Mouse (Mus musculus): Measurements from ENCODE around the gene Ccdc194.

Gene Ccdc194

DNA sequence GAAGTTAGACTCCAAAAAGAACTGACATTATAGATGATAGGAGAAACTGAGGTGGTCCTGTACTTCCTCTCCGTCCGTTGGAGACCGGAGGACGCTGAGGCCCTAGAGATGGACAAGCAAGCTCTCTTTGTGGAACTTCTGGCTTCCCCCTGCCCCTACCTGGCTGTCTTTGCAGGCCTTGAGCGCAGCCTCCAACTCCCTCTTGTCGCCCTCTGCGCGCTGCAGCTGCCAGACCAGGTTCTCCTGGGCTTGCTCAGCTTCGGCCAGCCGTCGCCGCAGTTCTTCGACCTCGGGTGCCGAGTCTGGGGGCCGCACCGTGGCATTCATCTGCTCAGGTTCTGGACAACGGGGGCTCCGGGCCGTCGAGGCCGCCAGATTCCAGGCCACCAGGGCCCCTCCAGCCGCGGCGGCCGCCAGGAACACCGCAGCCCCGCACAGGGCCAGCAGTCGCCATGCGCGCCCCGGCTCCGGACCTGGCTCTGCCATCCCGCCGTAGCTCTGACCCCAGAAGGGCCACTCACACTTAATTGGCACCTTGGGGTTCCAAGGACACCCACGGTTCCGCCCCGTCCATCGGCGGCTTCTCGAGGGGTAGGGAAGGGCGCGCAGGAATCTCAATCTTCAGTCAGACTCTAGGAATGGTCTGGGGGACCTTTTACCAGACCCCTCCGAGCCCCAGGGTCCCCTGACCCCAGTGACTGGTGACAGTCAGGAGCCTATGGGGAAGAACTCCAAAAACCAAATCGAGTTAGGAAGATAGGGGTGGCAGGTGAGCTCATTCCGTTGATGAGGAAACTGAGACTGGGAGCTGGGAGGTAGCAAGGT lies at the start of gene Ccdc194:
TSS of gene Ccdc194 (minus strand) at position 486 of the 825 bp plus-strand sequence.
- in situ Hi-C loops (cut with MboI, MseI): no loop called here

GRCm38 (mm10) chr8:71575020-71575419 lies 49.5 kb upstream of the Ccdc194 start:
- in situ Hi-C loops (cut with MboI, MseI): no loop called here

- in situ Hi-C loops (cut with MboI, MseI): no loop called here
Observed at GRCm38 (mm10) chr8:71574426-71574825, 48.9 kb upstream of the Ccdc194 start.

- in situ Hi-C loops (cut with MboI, MseI): no loop called here
Observed at GRCm38 (mm10) chr8:71572847-71573633, 47.5 kb upstream of the Ccdc194 start.

GRCm38 (mm10) chr8:71572077-71572476 lies 46.6 kb upstream of the Ccdc194 start:
- in situ Hi-C loops (cut with MboI, MseI): no loop called here

GRCm38 (mm10) chr8:71570291-71570954 lies 44.9 kb upstream of the Ccdc194 start:
- in situ Hi-C loops (cut with MboI, MseI): no loop called here

GRCm38 (mm10) chr8:71569366-71570290 lies 44.1 kb upstream of the Ccdc194 start:
- in situ Hi-C loops (cut with MboI, MseI): no loop called here

GRCm38 (mm10) chr8:71568941-71569340 lies 43.4 kb upstream of the Ccdc194 start:
- in situ Hi-C loops (cut with MboI, MseI): no loop called here

DNA sequence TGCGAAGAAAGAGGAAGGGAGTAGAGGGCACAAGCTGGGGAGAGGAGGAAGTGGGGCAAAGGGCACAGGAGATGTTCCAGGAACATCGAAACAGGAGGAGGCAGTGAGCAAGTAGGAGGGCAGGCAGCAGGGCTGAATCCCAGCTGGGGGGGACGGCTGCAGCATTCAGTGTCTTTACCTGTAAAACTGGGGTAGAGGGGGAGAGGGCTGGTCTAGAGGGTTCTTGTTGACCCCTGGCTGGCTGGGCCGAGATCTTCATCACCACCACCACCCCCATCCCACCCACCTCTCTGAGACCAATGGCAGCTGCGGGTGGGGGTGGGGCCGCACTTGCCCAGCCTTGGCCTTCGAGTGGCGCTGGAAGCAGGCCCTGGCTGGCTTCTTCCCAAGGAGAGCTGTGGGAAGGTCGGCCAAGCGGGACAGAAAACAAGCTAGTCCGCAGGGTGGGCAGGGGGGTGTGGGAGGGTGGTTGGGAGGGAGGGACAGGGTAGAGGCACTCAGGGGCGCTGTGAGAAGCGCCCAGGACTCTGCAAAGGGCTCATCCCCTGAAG lies 43.0 kb upstream of the Ccdc194 start, which contains the start of gene Slc27a1:
TSS of gene Slc27a1 (plus strand) at position 496 of the 551 bp plus-strand sequence.
- in situ Hi-C loops (cut with MboI, MseI): no loop called here

DNA sequence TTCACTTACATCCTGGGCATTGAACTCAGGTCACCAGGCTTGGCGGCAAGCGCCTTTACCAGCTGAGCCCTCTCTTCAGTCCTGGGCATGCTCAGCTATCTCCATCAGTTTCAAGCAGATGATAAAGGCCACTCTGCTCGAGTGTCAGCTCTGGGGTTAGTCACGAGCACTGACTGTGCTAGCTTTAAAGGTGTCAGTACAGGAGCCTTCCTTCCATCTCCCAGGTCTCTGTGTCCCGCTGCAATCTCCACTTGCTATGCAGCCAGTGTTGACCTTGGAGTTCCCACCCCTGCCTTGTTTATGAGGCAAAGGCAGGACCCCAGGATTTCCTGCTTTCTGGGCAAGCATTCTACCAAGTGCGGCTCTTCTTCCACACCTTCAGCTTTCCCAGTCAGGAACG lies 42.1 kb upstream of the Ccdc194 start:
- in situ Hi-C loops (cut with MboI, MseI): no loop called here

GRCm38 (mm10) chr8:71566501-71566900 lies 41.0 kb upstream of the Ccdc194 start, which contains the start of gene Nxnl1:
Nxnl1 (minus strand) TSS chr8:71566601.
- in situ Hi-C loops (cut with MboI, MseI): no loop called here

DNA sequence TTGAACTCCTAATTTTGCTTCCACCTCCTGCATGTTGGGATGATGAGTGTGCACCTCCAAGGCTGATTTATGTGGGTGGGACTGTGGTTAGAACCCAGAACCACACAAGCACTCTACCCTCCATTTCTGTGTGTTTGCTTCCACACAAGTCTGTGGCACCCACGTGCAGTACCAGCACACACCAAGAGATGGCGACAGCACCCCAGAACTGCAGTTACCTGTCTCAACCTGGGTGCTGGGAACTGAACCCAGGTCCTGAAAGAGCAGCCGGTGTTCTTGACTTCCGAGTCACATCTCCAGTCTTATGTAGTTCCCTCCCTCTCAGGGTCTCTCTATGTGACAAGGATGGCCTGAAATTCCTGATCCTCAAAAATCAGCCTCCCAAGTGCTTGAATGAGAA lies 38.5 kb upstream of the Ccdc194 start:
- in situ Hi-C loops (cut with MboI, MseI): loop anchor here (5.0 kb wide), 1 partner anchor 38 kb away; no protein-coding TSS in a partner anchor

DNA sequence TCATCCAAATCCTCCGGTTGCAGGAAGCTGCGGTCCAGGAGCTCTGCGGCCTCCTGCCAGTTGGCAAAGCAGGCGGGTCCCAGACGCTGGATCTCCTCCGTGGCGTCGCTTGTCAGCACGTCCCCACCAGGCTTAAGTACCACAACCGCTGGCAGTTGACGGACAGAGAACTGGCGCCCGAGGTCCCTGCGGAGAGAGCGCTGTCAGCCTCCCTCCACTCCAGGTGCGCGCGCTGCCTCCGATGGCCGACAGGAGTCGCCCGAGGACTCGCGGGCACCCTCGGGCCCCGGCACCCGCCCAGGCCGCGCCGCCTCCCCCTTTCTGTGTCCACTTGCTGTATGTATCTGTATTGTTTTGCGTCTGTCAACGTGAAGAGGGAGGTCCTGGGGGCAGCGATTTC lies 37.2 kb upstream of the Ccdc194 start:
- in situ Hi-C loops (cut with MboI, MseI): loop anchor here (5.0 kb wide), 1 partner anchor 40 kb away; no protein-coding TSS in a partner anchor

DNA sequence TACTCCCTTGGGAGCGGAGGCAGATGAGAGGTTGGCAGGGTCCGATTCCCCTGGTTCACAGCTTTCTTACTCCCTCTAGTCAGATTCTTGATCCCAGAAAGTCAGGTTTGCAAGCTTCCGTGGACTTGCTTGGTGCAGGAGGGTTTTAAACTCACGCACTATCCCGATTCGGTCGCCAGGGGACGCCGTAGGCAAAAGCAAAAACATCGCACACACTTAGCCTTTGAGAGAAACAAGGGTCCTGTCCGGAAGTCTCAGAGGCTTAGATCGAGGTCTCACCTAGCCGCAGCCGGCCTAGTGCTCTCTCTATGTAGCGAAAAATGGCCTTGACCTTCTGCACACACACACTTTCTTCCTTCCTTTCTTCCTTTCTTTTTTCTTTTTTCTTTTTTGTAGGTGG lies 35.9 kb upstream of the Ccdc194 start:
- in situ Hi-C loops (cut with MboI, MseI): loop anchor here (5.0 kb wide), 1 partner anchor 41 kb away; no protein-coding TSS in a partner anchor

- in situ Hi-C loops (cut with MboI, MseI): loop anchor here (5.0 kb wide), 1 partner anchor 42 kb away; no protein-coding TSS in a partner anchor
Observed at GRCm38 (mm10) chr8:71560765-71561164, 35.3 kb upstream of the Ccdc194 start.

DNA sequence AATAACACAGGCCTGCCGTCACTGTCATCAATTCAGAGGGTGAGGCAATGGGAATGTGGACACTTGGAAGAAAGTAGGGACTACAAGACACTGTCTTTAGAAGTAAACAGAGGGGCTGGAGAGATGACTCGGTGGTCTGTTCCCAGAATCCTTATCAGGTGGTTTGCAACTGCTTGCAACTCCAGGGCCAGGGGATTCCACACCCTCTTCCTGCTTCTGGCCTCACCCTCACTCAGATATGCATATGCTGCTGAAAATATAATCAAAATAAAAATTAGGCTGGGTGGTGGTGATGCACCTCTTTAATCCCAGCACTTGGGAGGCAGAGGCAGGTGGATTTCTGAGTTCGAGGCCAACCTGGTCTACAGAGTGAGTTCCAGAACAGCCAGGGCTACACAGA lies 34.6 kb upstream of the Ccdc194 start:
- in situ Hi-C loops (cut with MboI, MseI): loop anchor here (5.0 kb wide), 1 partner anchor 42 kb away; no protein-coding TSS in a partner anchor

DNA sequence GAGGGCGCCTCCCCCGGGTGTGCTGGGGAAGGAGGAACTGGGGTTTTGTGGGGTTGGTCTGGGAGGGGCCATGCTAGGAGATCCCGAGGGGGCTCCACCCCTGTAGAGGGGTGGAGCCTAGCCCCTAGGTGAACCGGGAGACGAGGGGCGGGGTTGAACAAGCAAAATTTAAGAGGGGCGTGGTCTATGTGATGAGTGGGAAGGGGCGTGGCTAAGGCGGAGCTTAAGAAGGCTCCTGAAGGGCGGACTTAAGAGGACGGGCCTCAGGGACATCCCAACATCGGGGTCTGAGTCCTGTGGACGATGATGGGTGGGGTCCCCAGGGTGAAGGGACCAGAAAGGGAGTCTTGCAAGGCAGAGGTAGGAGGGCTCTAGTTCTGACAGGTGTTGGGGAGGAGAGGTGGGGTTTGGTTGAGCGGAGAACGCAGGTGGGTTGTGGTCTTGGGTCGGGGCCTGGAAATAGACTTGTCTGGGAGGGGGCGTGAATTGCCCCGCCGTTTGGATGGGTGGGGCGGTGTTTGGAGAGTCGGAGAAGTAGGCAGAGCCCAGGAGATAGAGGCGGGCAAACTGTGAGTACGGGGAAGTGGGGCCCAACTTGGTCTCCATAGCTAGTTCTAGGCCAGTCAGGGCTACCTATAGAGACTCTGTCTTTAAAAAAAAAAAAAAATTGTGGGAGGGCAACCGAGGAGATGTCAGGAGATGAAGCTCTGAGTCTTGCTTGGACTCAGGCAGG lies 33.6 kb upstream of the Ccdc194 start:
- in situ Hi-C loops (cut with MboI, MseI): no loop called here

DNA sequence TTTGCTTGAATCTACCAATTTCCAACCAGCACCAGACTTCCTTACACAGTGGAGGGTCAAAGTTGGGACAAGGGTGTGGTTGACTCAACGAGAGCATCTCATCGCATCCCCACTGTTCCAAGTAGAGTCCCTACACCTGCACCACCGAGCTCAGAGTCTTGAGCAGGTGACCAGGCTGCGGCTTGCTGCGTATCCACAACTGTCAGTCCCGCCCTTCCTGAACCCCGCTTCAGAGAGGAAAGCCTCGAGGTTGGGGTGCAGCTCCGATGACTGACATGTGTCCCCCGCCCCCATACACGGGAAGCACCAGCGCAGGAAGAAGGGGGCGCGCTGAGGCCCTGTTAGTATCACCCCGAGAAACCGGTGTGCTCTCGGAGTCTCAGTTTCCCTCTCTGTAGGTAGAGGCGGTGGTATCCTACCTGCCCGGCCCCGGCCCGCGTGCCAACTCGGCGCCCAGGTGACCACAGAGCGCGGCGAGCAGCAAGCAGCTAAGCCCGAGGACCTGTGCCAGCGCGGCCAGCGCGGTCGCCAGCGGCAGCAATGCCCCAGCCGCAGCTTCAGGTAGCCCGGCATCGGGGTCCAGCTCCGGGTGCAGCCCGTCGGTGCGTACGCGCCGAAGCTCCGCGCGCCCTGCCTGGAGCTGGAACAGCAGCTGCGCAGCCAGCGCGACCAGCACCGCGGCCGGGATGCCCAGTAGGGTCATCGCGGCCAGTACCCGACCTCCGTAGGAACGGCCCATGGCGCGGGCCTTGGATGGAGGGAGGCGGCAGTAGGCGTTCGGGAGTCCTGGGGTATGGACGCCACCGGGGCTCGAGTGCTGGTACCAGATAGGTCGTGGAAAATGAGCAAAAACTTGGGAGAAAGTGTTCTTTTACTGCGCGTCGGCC lies 32.8 kb upstream of the Ccdc194 start, which contains the start of gene Tmem221:
TSS of gene Tmem221 (minus strand) at position 801 of the 887 bp plus-strand sequence.
- in situ Hi-C loops (cut with MboI, MseI): no loop called here

Data from T-helper 1 cell (primary cell).